ENCODE assay signal across 8 mouse cellular contexts in the genomic region with DNA sequence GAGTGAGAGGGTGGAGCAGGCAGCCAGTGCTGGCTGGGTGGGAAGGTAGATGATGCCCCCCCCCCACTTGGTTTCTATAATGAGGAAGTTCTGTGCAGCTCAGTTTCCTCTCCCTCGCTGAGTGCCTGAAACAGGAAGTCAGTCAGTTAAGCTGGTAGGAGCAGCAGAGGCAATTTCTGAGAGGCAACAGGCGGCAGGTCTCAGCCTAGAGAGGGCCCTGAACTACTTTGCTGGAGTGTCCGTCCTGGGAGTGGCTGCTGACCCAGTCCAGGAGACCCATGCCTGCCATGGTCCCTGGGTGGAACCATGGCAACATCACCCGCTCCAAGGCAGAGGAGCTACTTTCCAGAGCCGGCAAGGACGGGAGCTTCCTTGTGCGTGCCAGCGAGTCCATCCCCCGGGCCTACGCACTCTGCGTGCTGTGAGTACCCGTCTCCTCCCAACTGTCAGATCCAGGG. TPM values are rescaled to one million over a fixed set of nuclear protein-coding genes. Genes with fewer than 3 reads are reported as not detected.
DNase-seq lines count a peak whose midpoint lies in the region; TF ChIP-seq lines count a peak whose summit lies in the region.
"Had no signal": no experiment of that assay in that cellular context is flagged by ENCODE, and none has a peak within 500 bp of the region (broad histone marks: within the 10 kb centered on the region; RNA-seq: fewer than 3 reads in every experiment).

Gene Inpp5d (plus strand): TSS at position 102 of the 458 bp plus-strand sequence.

- no peaks in the 10 kb centered on the region for H3K9me3 ChIP-seq in MEL (replicated peaks; ENCODE audit: insufficient read depth, low read length)
- H3K9me3 ChIP-seq: midbrain, embryonic 12.5 days had no signal

- peak; percentile 94 for DNase-seq in MEL (ENCODE audit: low read depth, low spot score)
- DNase-seq in heart, postnatal 10 days, result peak; percentile 40 to 53
- no peak for DNase-seq in layer of hippocampus, postnatal 10 days (ENCODE audit: low spot score in 2 of 2)
- peak; percentile 59 for DNase-seq in lung, postnatal 14 days
- peak; percentile 39 to 72 for DNase-seq in thymus, adult 18-20 months
- no peak for DNase-seq in retina, postnatal 1 day

- TF ChIP-seq CTCF in MEL (IDR thresholded peaks at IDR 0.05 in 2 of 3, conservative IDR thresholded peaks at IDR 0.05 in 1 of 3; ENCODE audit: control insufficient read depth in 1 of 3, insufficient read depth in 1 of 3, low read depth in 2 of 3, low read length in 3 of 3, poor library complexity in 1 of 3, severe bottlenecking in 1 of 3), result no peak
- 0 out of 2 replicates have a peak, but pooled peaks have one; percentile 4 for TF ChIP-seq CTCF in bone marrow, adult 2 months (IDR thresholded peaks at IDR 0.05; ENCODE audit: control insufficient read depth, insufficient read depth, low read length)

- H3K9ac ChIP-seq in MEL (ENCODE audit: control insufficient read depth, low read depth, low read length, poor library complexity, severe bottlenecking), result peak within 1 kb of the TSS; percentile 92
- H3K9ac ChIP-seq: midbrain, embryonic 12.5 days had no signal

- H3K27ac ChIP-seq in MEL (ENCODE audit: control insufficient read depth, low read depth, low read length), result peak within 1 kb of the TSS; percentile 97
- peak within 1 kb of the TSS; percentile 96 for H3K27ac ChIP-seq in bone marrow, adult 2 months (ENCODE audit: control insufficient read depth, insufficient read depth, low read depth, low read length, poor library complexity)
- H3K27ac ChIP-seq: midbrain, embryonic 12.5 days had no signal

- under 1% methylated on average over 12 of the region's 12 CpGs for WGBS in bone marrow, adult 2 months

- TF ChIP-seq RAD21 in MEL (IDR thresholded peaks at IDR 0.05; ENCODE audit: low read depth, low read length), result no peak

- peaks cover 0 to 37% of the 10 kb centered on the region in 2 experiments; a peak in 3 of 4 replicates for H3K36me3 ChIP-seq in MEL (ENCODE audit: control insufficient read depth in 1 of 2, insufficient read depth in 2 of 2, low read length in 2 of 2)
- H3K36me3 ChIP-seq: midbrain, embryonic 12.5 days had no signal

- intact Hi-C loops in heart, postnatal 10 days (cut with DNase I), result loop anchor here (2.0 kb wide), 1 partner anchor 39 kb away; no protein-coding TSS in a partner anchor

- peaks cover 45% of the 10 kb centered on the region for H3K79me2 ChIP-seq in MEL (ENCODE audit: control insufficient read depth, insufficient read depth, low read length, poor library complexity)

- H3K4me3 ChIP-seq in MEL (ENCODE audit: control insufficient read depth in 1 of 2, insufficient read depth in 1 of 2, low read depth in 2 of 2, low read length in 2 of 2), result peak within 1 kb of the TSS; percentile 81 to 85
- peak within 1 kb of the TSS; percentile 87 for H3K4me3 ChIP-seq in bone marrow, adult 2 months (replicated peaks; ENCODE audit: control insufficient read depth, low read depth, low read length)
- H3K4me3 ChIP-seq: midbrain, embryonic 12.5 days had no signal

- TF ChIP-seq POLR2A in MEL (IDR thresholded peaks at IDR 0.05; ENCODE audit: control insufficient read depth in 1 of 2, insufficient read depth in 1 of 2, low read depth in 1 of 2, low read length in 2 of 2, poor library complexity in 1 of 2), result peak; percentile 77 to 98
- peak; percentile 80 for TF ChIP-seq POLR2A in bone marrow, adult 2 months (IDR thresholded peaks at IDR 0.05; ENCODE audit: borderline replicate concordance, control insufficient read depth, low read depth, low read length)

- peaks cover 23 to 44% of the 10 kb centered on the region in 2 experiments for H3K4me1 ChIP-seq in MEL (ENCODE audit: control insufficient read depth in 1 of 2, insufficient read depth in 2 of 2, low read length in 2 of 2)
- H3K4me1 ChIP-seq in bone marrow, adult 2 months (ENCODE audit: control insufficient read depth, insufficient read depth, low read length), result peaks cover 21% of the 10 kb centered on the region

- no peaks in the 10 kb centered on the region for H3K27me3 ChIP-seq in MEL (ENCODE audit: control insufficient read depth in 1 of 2, insufficient read depth in 2 of 2, low read length in 2 of 2)
- H3K27me3 ChIP-seq: midbrain, embryonic 12.5 days had no signal

- TF ChIP-seq EP300 in MEL (IDR thresholded peaks at IDR 0.05; ENCODE audit: low read depth in 1 of 2, low read length in 2 of 2), result peak in 1 of 2 experiments; percentile 13; a peak in 1 of 4 replicates

TF ChIP-seq in MEL, 35 proteins besides CTCF, POLR2A, EP300 and RAD21:
- TF ChIP-seq E2F4 (IDR thresholded peaks at IDR 0.05; ENCODE audit: borderline replicate concordance, low read depth, low read length) (no peak), MYC (IDR thresholded peaks at IDR 0.05; ENCODE audit: low read depth, low read length) (0 out of 2 replicates have a peak, but pooled peaks have one; percentile 48), MAFK (IDR thresholded peaks at IDR 0.05; ENCODE audit: borderline replicate concordance, low read depth, low read length) (no peak), SIN3A (IDR thresholded peaks at IDR 0.05; ENCODE audit: low read length) (peak; percentile 81; the same call in 1 of the 2 replicates), POLR2AphosphoS5 (IDR thresholded peaks at IDR 0.05; ENCODE audit: borderline replicate concordance, low read depth, low read length) (peak; percentile 66; the same call in 1 of the 2 replicates), TBP (IDR thresholded peaks at IDR 0.05; ENCODE audit: low read depth, low read length) (peak; percentile 83), ETS1 (IDR thresholded peaks at IDR 0.05; ENCODE audit: low read depth, low read length) (peak; percentile 62; the same call in 1 of the 2 replicates), POLR2AphosphoS2 (IDR thresholded peaks at IDR 0.05; ENCODE audit: low read length) (peak; percentile 84), RCOR1 (IDR thresholded peaks at IDR 0.05; ENCODE audit: low read depth, low read length) (peak; percentile 35; the same call in 1 of the 2 replicates), ZMIZ1 (IDR thresholded peaks at IDR 0.05; ENCODE audit: low read depth, low read length) (peak; percentile 82; the same call in 1 of the 2 replicates), GATA1 (IDR thresholded peaks at IDR 0.05; ENCODE audit: low read depth, low read length) (no peak), ELF1 (IDR thresholded peaks at IDR 0.05; ENCODE audit: low read depth, low read length) (peak; percentile 92), NELFE (IDR thresholded peaks at IDR 0.05; ENCODE audit: low read depth, low read length) (peak; percentile 81), MAZ (IDR thresholded peaks at IDR 0.05; ENCODE audit: low read depth, low read length) (peak; percentile 68; the same call in 1 of the 2 replicates), UBTF (IDR thresholded peaks at IDR 0.05; ENCODE audit: borderline replicate concordance, insufficient read depth, low read depth, low read length) (no peak), HCFC1 (IDR thresholded peaks at IDR 0.05; ENCODE audit: low read depth, low read length) (peak; percentile 54), MXI1 (IDR thresholded peaks at IDR 0.05; ENCODE audit: low read depth, low read length) (peak; percentile 53), TCF12 (IDR thresholded peaks at IDR 0.05; ENCODE audit: low read depth, low read length) (peak; percentile 54)

RNA-seq across cellular contexts. Expression of gene Inpp5d, which starts in this region (rescaled TPM):
- total RNA-seq in MEL (2012; rRNA removed), result 69.4 and 73.0 TPM in 2 replicates
- polyA plus RNA-seq in MEL (2012; ENCODE audit: insufficient read depth in 1 of 2, insufficient read length in 2 of 2, low read depth in 1 of 2, low replicate concordance in 2 of 2, missing spikeins in 1 of 2), result 10 to 100 TPM in 1 of 2 experiments, not detected in 1; 71.3 TPM
- polyA plus RNA-seq in bone marrow, adult 2 months (2011; ENCODE audit: insufficient read depth, insufficient read length, low replicate concordance, missing spikeins), result 47.2 and 80.4 TPM in 2 replicates
- total RNA-seq in heart, postnatal 10 days (2021), result 10 to 100 TPM; 13.6 to 17.4 TPM
- total RNA-seq in layer of hippocampus, postnatal 10 days (2021), result 10 to 100 TPM; 15.2 to 17.7 TPM

Comparison
In these comparisons a context has a peak if more than half of its experiments do, and no peak if none do; other contexts are left out.
1. DNase-seq: peak in MEL (single experiment), heart, postnatal 10 days (2 of 2), lung, postnatal 14 days (single experiment) and thymus, adult 18-20 months (2 of 2); none in layer of hippocampus, postnatal 10 days (0 of 2) and retina, postnatal 1 day (single experiment).